Mouse (Mus musculus) myocyte (in vitro differentiated cells): ENCODE measurements at regions not wholly inside any gene's neighbourhood (a gene's known extent, or its start where the extent isn't known, plus 50 kb on each side); places are given as distances from the start of the nearest gene placed in this dataset.

Experiments used
- H3K27me3 ChIP-seq: one replicate; pipeline ENCODE4 v1.6.1; 2011; ENCODE audit not compliant: control insufficient read depth, insufficient read depth, insufficient read length
- H3K36me3 ChIP-seq: one replicate; pipeline ENCODE4 v1.6.1; 2011; ENCODE audit not compliant: control insufficient read depth, insufficient read depth
- H3K4me2 ChIP-seq: one replicate; pipeline ENCODE4 v1.6.1; 2011; ENCODE audit warnings: low read depth, control low read depth
- H3K4me3 ChIP-seq: one replicate; pipeline ENCODE4 v1.5.1; 2011; ENCODE audit warnings: mild to moderate bottlenecking, control low read depth, moderate library complexity
- H3K79me2 ChIP-seq: one replicate; pipeline ENCODE4 v1.6.1; 2011; ENCODE audit not compliant: control insufficient read depth, insufficient read depth
- H3ac ChIP-seq: one replicate; pipeline ENCODE4 v1.6.1; 2011; ENCODE audit not compliant: control insufficient read depth, insufficient read length
- CEBPB ChIP-seq: IDR thresholded peaks from 2 replicates; pipeline ENCODE4 v1.6.1; 2011; ENCODE audit warnings: mild to moderate bottlenecking, moderate library complexity; ENCODE audit not compliant: poor library complexity, insufficient read depth, severe bottlenecking
- E2F4 ChIP-seq: IDR thresholded peaks from one replicate; pipeline ENCODE4 v1.6.1; 2011; ENCODE audit warnings: mild to moderate bottlenecking, control low read depth, moderate library complexity; ENCODE audit not compliant: insufficient read depth
- MAX ChIP-seq: IDR thresholded peaks from one replicate; pipeline ENCODE4 v1.6.1; 2011; ENCODE audit warnings: low read depth, mild to moderate bottlenecking, control low read depth
- MYOD1 ChIP-seq, 3 experiments: IDR thresholded peaks; one replicate each; pipeline ENCODE4 v1.6.1; 2011; ENCODE audit warnings: control low read depth in 2 of 3, low read depth in 2 of 3, mild to moderate bottlenecking in 2 of 3, moderate library complexity in 1 of 3; ENCODE audit not compliant: insufficient read length in 2 of 3, control insufficient read depth in 1 of 3
- MYOG ChIP-seq, 3 experiments: IDR thresholded peaks; one replicate each; pipeline ENCODE4 v1.6.1; 2011; ENCODE audit warnings: control low read depth in 2 of 3, low read depth in 2 of 3, mild to moderate bottlenecking in 2 of 3; ENCODE audit not compliant: insufficient read length in 2 of 3, control insufficient read depth in 1 of 3, insufficient read depth in 1 of 3
- POLR2A ChIP-seq: IDR thresholded peaks from one replicate; pipeline ENCODE4 v1.6.1; 2011; ENCODE audit warnings: low read depth, mild to moderate bottlenecking, control low read depth, moderate library complexity; ENCODE audit not compliant: insufficient read length
- POLR2AphosphoS2 ChIP-seq: IDR thresholded peaks from one replicate; pipeline ENCODE4 v1.6.1; 2011; ENCODE audit warnings: low read depth, control low read depth; ENCODE audit not compliant: insufficient read length
- REST ChIP-seq: IDR thresholded peaks from one replicate; pipeline ENCODE4 v1.6.1; 2011; ENCODE audit warnings: mild to moderate bottlenecking, control low read depth, moderate library complexity; ENCODE audit not compliant: insufficient read depth, insufficient read length
- SRF ChIP-seq: IDR thresholded peaks from one replicate; pipeline ENCODE4 v1.6.1; 2011; ENCODE audit warnings: low read depth; ENCODE audit not compliant: control insufficient read depth, insufficient read length
- TCF12 ChIP-seq: IDR thresholded peaks from one replicate; pipeline ENCODE4 v1.6.1; 2011; ENCODE audit warnings: mild to moderate bottlenecking, control low read depth; ENCODE audit not compliant: poor library complexity, insufficient read depth, severe bottlenecking
- TCF3 ChIP-seq: IDR thresholded peaks from one replicate; pipeline ENCODE4 v1.6.1; 2011; ENCODE audit warnings: low read depth, control low read depth; ENCODE audit not compliant: insufficient read length
- USF1 ChIP-seq: IDR thresholded peaks from one replicate; pipeline ENCODE4 v1.6.1; 2011; ENCODE audit warnings: low read depth, mild to moderate bottlenecking, control low read depth, moderate library complexity

DNA sequence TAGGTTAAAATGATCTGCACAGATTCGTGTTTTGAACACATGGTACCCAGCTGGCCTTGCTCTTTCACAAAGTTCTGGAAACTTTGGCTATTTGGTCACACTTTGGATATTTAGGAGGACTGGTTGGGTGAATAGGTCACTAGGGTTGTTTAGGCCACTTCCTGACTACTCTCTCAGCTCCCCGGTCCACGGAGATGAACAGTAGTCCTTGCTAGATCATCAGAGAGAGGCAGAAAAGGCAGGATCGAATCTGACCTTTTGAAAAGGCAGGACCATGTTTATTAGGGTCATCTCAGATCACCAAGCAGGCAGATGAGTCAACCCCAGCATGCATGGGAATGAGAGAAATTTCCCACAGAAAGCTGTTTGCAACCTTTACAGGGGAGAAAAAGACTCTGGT lies 229.3 kb upstream of the Sall1 start:
- Histone ChIP-seq H3ac (no peak overlapping the region), H3K27me3 (no peaks in the 10 kb centered on the region), H3K4me3 (no peak overlapping the region), H3K36me3 (no peaks in the 10 kb centered on the region), H3K4me2 (no peak overlapping the region), H3K79me2 (no peaks in the 10 kb centered on the region)
- TF ChIP-seq REST (no peak), USF1 (no peak), MYOD1 (IDR thresholded peaks at IDR 0.05; ENCODE audit: control insufficient read depth in 1 of 3, insufficient read length in 2 of 3, low read depth in 2 of 3) (no peak), MYOG (IDR thresholded peaks at IDR 0.05; ENCODE audit: control insufficient read depth in 1 of 3, insufficient read depth in 1 of 3, insufficient read length in 2 of 3, low read depth in 2 of 3) (no peak), TCF12 (no peak), POLR2AphosphoS2 (no peak), E2F4 (no peak), MAX (no peak), TCF3 (no peak), CEBPB (no peak), SRF (no peak), POLR2A (no peak)

DNA sequence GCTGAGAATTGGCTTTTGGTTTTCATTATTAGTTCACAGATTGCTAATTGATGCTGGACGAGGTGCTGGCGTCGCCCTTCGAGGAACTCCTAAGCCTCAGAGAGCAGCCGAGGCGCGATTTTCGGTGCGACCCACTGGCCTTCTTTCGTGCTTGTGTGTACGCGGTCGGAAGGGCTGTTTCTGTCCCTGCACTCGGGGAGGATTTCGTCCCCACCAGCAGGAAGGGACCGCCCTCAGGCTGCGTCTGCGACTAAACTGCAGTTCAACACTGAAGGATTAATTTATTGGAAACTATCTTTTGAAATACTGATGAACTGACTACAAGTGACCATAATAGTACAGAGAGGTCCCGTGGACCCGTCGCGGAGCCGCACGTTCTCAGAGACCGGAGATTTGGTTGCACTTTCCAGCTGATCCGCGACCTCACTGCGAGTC lies 228.4 kb upstream of the Sall1 start:
- no peak overlapping the region for H3ac ChIP-seq
- H3K36me3 ChIP-seq, result no peaks in the 10 kb centered on the region
- TF ChIP-seq CEBPB (no peak), POLR2A (no peak)
- H3K4me2 ChIP-seq, result no peak overlapping the region
- H3K79me2 ChIP-seq, result no peaks in the 10 kb centered on the region
- no peaks in the 10 kb centered on the region for H3K27me3 ChIP-seq
- H3K4me3 ChIP-seq, result no peak overlapping the region

DNA sequence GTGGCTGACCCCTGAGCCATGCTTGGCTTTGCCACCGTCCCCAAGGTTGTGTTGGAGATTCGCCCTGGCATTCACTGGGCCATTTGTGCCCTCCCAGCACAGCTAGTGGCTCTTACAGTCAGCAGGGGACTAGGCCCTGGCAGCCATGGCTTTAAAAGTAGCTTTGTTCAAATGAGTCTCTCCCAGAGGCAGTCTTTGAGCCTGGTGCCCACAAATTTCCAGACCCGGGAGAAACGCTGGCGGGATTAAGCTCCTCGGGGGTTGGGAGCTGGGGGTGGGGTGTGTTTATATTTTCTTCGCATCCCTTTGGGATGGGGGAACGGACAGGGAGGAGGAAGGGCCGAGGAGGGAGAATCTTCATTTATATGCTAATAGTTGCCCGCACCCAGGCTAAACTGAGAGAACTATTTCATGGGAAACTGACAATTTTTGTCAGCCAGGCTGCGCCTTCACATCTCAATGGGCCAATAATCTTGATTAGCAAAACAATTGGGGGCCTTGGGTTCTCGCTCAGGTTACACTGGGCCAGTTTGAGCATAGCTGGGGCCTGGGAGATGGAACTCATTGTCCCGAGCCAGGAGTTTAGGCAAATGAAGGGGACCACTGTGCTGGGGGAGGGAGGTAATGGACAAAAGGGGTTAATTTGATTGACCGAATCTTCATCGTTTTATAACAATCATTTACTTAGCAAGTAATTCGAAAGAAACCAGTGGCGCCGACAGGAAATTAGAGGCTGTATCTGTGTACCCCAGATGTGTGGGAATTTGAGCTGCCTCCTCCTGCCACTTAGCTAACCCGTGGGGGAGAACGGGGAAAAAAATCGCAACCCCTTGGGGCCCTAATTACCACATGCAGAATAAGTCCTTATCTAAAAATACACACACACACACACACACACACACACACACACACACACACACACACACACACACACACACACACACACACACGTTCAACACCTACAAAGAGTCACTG lies 227.7 kb upstream of the Sall1 start:
- H3K4me2 ChIP-seq, result no peak overlapping the region

DNA sequence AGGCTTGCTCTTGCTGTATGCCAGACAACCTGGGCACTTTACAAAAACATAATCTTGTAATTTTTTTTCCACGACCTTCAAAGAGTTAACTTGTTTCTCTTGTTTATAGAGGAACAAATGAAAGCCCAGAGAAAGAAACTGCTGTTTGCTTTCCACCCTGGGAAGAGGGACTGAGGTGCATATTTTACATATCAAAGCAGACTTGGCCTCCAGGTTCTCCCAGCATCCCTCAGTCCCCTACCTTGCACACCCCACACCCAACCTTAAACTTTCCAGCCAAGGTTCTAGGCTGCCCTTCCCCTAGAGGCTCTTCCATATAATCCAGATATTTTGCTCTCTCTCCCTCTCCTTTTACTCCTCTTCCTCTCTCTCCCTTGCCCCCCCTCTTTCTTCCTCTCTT lies 226.0 kb upstream of the Sall1 start:
- no peaks in the 10 kb centered on the region for H3K36me3 ChIP-seq
- no peak overlapping the region for H3K4me3 ChIP-seq
- H3K79me2 ChIP-seq, result no peaks in the 10 kb centered on the region
- no peaks in the 10 kb centered on the region for H3K27me3 ChIP-seq
- TF ChIP-seq MAX, result no peak
- TF ChIP-seq TCF12, result no peak
- no peak for TF ChIP-seq CEBPB
- no peak for TF ChIP-seq MYOD1 (IDR thresholded peaks at IDR 0.05; ENCODE audit: control insufficient read depth in 1 of 3, insufficient read length in 2 of 3, low read depth in 2 of 3)
- TF ChIP-seq USF1, result no peak
- no peak for TF ChIP-seq MYOG (IDR thresholded peaks at IDR 0.05; ENCODE audit: control insufficient read depth in 1 of 3, insufficient read depth in 1 of 3, insufficient read length in 2 of 3, low read depth in 2 of 3)
- no peak for TF ChIP-seq POLR2AphosphoS2
- no peak for TF ChIP-seq REST
- TF ChIP-seq POLR2A, result no peak
- TF ChIP-seq SRF, result no peak
- TF ChIP-seq TCF3, result no peak
- TF ChIP-seq E2F4, result no peak
- no peak overlapping the region for H3ac ChIP-seq
- no peak overlapping the region for H3K4me2 ChIP-seq

More for the DNA sequence above, 227.7 kb upstream of the Sall1 start:
- H3ac ChIP-seq, result no peak overlapping the region
- no peak overlapping the region for H3K4me3 ChIP-seq
- no peaks in the 10 kb centered on the region for H3K36me3 ChIP-seq
- H3K27me3 ChIP-seq, result no peaks in the 10 kb centered on the region
- H3K79me2 ChIP-seq, result no peaks in the 10 kb centered on the region
- TF ChIP-seq MAX, result no peak
- no peak for TF ChIP-seq POLR2A

DNA sequence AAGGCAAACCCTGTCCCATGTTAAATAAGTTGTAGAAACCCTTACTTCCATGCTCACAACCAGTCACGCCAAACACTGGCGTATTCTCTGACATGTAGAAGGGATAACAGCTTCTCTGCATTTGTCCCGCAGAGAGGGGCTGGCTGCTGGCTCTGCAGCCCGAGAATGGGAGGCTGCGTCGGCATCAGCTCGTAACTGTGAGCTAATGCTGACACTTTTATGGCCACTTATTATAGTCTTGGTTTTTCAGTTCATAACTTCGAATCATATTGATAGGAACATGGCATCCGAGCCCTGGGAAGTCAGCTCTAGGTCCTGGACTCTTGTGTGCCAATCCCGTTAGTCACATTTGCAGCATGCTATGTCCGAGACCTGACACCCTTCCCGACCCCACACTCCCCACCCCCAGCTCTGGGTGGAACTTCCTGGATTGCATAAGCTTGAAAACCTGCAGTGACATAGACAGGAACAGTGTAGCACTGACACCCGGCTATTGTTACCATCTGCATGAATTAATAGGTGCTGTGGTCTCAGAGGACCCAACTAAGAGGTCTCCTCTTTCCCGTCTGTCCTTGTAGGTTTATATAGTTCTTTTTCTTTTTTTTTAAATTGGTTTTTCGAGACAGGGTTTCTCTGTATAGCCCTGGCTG lies 217.3 kb upstream of the Sall1 start:
- Histone ChIP-seq H3K4me3 (no peak overlapping the region), H3K4me2 (no peak overlapping the region), H3K27me3 (no peaks in the 10 kb centered on the region), H3K79me2 (no peaks in the 10 kb centered on the region), H3K36me3 (no peaks in the 10 kb centered on the region), H3ac (no peak overlapping the region)
- TF ChIP-seq SRF (no peak), TCF3 (no peak), CEBPB (no peak), MYOG (IDR thresholded peaks at IDR 0.05; ENCODE audit: control insufficient read depth in 1 of 3, insufficient read depth in 1 of 3, insufficient read length in 2 of 3, low read depth in 2 of 3) (no peak), MYOD1 (IDR thresholded peaks at IDR 0.05; ENCODE audit: control insufficient read depth in 1 of 3, insufficient read length in 2 of 3, low read depth in 2 of 3) (no peak), E2F4 (no peak), USF1 (no peak), MAX (no peak), POLR2A (no peak), TCF12 (no peak), REST (no peak), POLR2AphosphoS2 (no peak)
